Mouse (Mus musculus) activated CD4-positive, CD25-positive, alpha-beta regulatory T cell, adult 4 months (primary cell): ENCODE results near the gene Ppm1l. TPM values are rescaled to one million over a fixed set of nuclear protein-coding genes. Genes with fewer than 3 reads are reported as not detected.

Experiments
- ATAC-seq: one replicate; pipeline ENCODE4 v1.8.0; 2017
- polyA plus RNA-seq, 2 experiments: library from polyadenylated mRNA; unstranded; fragments of 100-300 nt; shearing (Covaris generic); gene quantifications; one replicate each; pipeline ENCODE4 v1.2.1; 2017

Ppm1l gene
- polyA plus RNA-seq, 2 experiments from 2014 or later: 2.9 to 3.2 TPM

DNA sequence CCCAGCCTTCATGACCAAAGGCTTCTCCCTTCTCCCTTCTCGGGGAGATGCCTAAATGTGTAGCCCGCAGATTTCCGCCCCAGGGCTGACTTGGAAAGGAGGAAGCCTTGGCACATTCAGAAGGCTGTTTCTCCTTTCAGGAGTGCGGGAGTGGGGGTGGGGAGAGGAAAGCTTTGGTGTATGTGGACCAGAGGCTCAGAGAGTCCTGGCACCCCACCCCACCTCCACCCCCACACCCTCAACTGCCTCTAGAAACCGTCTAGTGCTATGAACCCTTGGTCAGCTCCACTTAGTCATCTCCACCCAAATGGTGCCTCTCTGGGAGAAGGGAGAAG is 282.5 kb downstream of the Ppm1l start:
- ATAC-seq: no peak

DNA sequence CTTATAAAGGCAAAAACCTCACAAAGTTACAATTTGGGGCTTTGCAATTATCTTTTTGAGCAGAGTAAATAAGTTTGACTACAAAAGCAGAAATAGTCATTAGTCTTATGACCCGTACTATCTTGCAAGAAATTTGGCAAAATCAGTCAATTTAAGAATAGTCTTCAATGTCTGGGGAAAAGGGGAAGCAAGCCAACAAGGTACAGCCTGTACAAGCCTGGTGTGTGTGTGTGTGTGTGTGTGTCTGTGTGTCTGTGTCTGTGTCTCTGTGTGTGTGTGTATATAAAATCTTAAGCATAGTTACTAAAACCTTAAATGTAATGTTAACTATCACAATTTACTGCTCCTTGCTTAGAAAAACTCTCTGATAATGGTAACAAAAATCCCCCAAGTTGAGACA is 290.3 kb downstream of the Ppm1l start:
- no peak for ATAC-seq

DNA sequence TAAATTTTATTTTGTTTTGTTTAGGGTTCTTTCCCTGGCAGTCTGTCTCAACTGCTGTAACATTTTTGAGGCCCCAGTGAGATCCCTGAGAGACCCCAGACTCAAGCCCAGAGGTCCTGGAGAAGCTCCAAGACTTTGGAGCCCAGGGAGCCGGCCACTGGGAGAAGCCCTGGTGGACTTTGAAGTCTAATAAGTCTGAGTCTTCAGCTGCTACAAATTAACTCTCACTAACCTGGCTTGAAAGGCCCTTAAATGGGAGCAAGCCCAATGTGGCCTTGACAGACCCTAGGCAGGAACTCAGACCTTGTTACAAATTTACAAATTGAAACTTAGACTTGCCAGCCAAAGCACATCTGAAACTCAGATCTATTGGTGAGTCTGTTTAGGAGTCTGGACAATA is 290.8 kb downstream of the Ppm1l start:
- no peak for ATAC-seq

DNA sequence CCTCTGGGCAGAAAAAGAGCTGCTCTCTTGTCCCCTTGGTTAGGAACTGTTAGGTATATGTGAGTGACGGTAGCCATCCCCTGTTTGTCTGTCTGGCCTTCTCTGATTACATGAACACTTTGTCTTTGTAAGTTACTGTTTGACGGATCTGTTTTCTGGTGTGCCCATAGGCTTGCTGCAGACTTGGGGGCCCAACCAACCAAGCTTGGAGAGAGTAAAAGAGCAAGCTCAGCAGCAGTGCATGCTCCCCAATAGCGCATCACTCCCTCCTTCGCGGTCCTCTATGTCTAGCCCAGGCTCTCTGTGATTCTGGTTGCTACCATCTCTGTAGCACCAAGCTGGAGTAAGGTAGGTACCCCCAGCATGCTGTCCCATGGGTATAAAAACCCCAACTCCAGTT is 291.2 kb downstream of the Ppm1l start:
- no peak for ATAC-seq

Other genes with a start within 250 kb of the Ppm1l start
- gene Kpna4, start 189.7 kb upstream of the Ppm1l start, polyA plus RNA-seq: 10 to 100 TPM; 27.2 to 36.5 TPM
- not detected for gene Arl14, start 94.4 kb upstream of the Ppm1l start, polyA plus RNA-seq